Mouse (Mus musculus) stomach, embryonic 16.5 days (tissue): Measurements from ENCODE around the gene Ppdpf. TPM values are rescaled to one million over a fixed set of nuclear protein-coding genes. Genes with fewer than 3 reads are reported as not detected.

ENCODE experiments used
- ATAC-seq: fragments of 200-750 bp; cut with Nextera tagmentation; 2 replicates; pipeline ENCODE4 v1.8.0; 2017; ENCODE audit warnings: moderate number of reproducible peaks, moderate TSS enrichment; ENCODE audit not compliant: insufficient read depth, low FRiP score
- H3K27ac ChIP-seq: fragments of 300-500 bp; sonication (generic); 2 replicates; pipeline ENCODE4 v1.5.1; 2014; ENCODE audit warnings: low read length
- H3K27me3 ChIP-seq: fragments of 300-500 bp; sonication (generic); 2 replicates; pipeline ENCODE4 v1.6.1; 2014; ENCODE audit warnings: low read length, control low read depth, mixed read lengths; ENCODE audit not compliant: control insufficient read depth, insufficient read depth
- H3K36me3 ChIP-seq: fragments of 300-500 bp; sonication (generic); 2 replicates; pipeline ENCODE4 v1.6.1; 2014; ENCODE audit warnings: low read length; ENCODE audit not compliant: control insufficient read depth, insufficient read depth
- H3K4me1 ChIP-seq: fragments of 300-500 bp; sonication (generic); 2 replicates; pipeline ENCODE4 v1.6.1; 2014; ENCODE audit warnings: low read length, control low read depth, mixed read lengths; ENCODE audit not compliant: control insufficient read depth, insufficient read depth
- H3K4me2 ChIP-seq: fragments of 300-500 bp; sonication (generic); 2 replicates; pipeline ENCODE4 v1.6.1; 2014; ENCODE audit warnings: low read depth, low read length, mixed read lengths
- H3K4me3 ChIP-seq: fragments of 300-500 bp; sonication (generic); replicated peaks from 2 replicates; pipeline ENCODE4 v1.5.1; 2014; ENCODE audit warnings: mild to moderate bottlenecking, low read length
- H3K9ac ChIP-seq: fragments of 300-500 bp; sonication (generic); 2 replicates; pipeline ENCODE4 v1.6.1; 2014; ENCODE audit warnings: low read length
- H3K9me3 ChIP-seq: fragments of 300-500 bp; sonication (generic); replicated peaks from 2 replicates; pipeline ENCODE4 v1.6.1; 2016; ENCODE audit warnings: low read length, control low read depth; ENCODE audit not compliant: control insufficient read depth
- WGBS: fragments of 180-500 bp; shearing (Covaris S2); extraction: QIAGEN DNeasy Blood & Tissue Kit; methylation state at CpG from one replicate; pipeline ENCODE4 v1.1.7; 2014; 5-methylcytosine and 5-hydroxymethylcytosine counted together
- polyA plus RNA-seq: library from polyadenylated mRNA; unstranded; fragments of >200 nt; fragmentation: Nextera tagmentation; extraction: Ambion mirVana; gene quantifications from 2 replicates; pipeline ENCODE4 v1.2.1, GENCODE M21; 2015

The Ppdpf gene
- polyA plus RNA-seq, 1 experiment from 2014 or later, result 249 TPM

GRCm38 (mm10) chr2:181238091-181238610, 51.1 kb downstream of the Ppdpf start:
- H3K36me3 ChIP-seq, result no peaks in the 10 kb centered on the region
- ATAC-seq, result no peak
- 80% methylated on average over 10 of the region's 10 CpGs for WGBS

More at GRCm38 (mm10) chr2:181238091-181238610, 51.1 kb downstream of the Ppdpf start:
- Histone ChIP-seq H3K4me3 (no peak overlapping the region), H3K9me3 (no peaks in the 10 kb centered on the region), H3K4me1 (peaks cover 4% of the 10 kb centered on the region), H3K27me3 (no peaks in the 10 kb centered on the region), H3K9ac (no peak overlapping the region), H3K27ac (no peak overlapping the region), H3K4me2 (no peak overlapping the region)

Other genes with a start within 250 kb of the Ppdpf start
- gene Nkain4, start 232.5 kb upstream of the Ppdpf start, polyA plus RNA-seq, result 53.7 and 59.9 TPM in 2 replicates
- gene Arfgap1, start 220.0 kb upstream of the Ppdpf start, polyA plus RNA-seq, result 104 and 108 TPM in 2 replicates
- 0.94 TPM in 2 replicates for gene Col20a1, start 200.7 kb upstream of the Ppdpf start, polyA plus RNA-seq
- gene Chrna4, start 143.7 kb upstream of the Ppdpf start, polyA plus RNA-seq, result 0.81 and 1.2 TPM in 2 replicates
- gene Kcnq2, start 51.9 kb upstream of the Ppdpf start, polyA plus RNA-seq, result 1.1 TPM in 2 replicates
- 0.10 and 0.17 TPM in 2 replicates for gene Eef1a2, start 30.2 kb upstream of the Ppdpf start, polyA plus RNA-seq
- gene Ptk6, start 15.5 kb downstream of the Ppdpf start, polyA plus RNA-seq, result 0.56 and 0.70 TPM in 2 replicates
- 0.19 and 0.40 TPM in 2 replicates for gene Srms, start 25.9 kb downstream of the Ppdpf start, polyA plus RNA-seq
- gene Fndc11, start 32.8 kb downstream of the Ppdpf start, polyA plus RNA-seq, result 0.23 and 0.52 TPM in 2 replicates
- 1.9 and 2.8 TPM in 2 replicates for gene Helz2, start 54.8 kb downstream of the Ppdpf start, polyA plus RNA-seq
- gene Gmeb2, start 100.8 kb downstream of the Ppdpf start, polyA plus RNA-seq, result 11.8 and 12.5 TPM in 2 replicates
- gene Stmn3, start 127.3 kb downstream of the Ppdpf start, polyA plus RNA-seq, result 34.0 and 37.1 TPM in 2 replicates
- 33.8 and 39.0 TPM in 2 replicates for gene Rtel1, start 132.5 kb downstream of the Ppdpf start, polyA plus RNA-seq
- gene Zgpat, start 177.7 kb downstream of the Ppdpf start, polyA plus RNA-seq, result 34.5 and 35.6 TPM in 2 replicates
- 53.7 and 59.5 TPM in 2 replicates for gene Arfrp1, start 178.2 kb downstream of the Ppdpf start, polyA plus RNA-seq
- 17.8 and 19.9 TPM in 2 replicates for gene Lime1, start 192.8 kb downstream of the Ppdpf start, polyA plus RNA-seq